Mouse (Mus musculus) adrenal gland, postnatal 10 days (tissue): Measurements from ENCODE around the gene Mex3b. TPM values are rescaled to one million over a fixed set of nuclear protein-coding genes. Genes with fewer than 3 reads are reported as not detected.

Experiments
- total RNA-seq, 2 experiments: library from RNA; stranded (reverse); gene quantifications; 2 replicates each; pipeline ENCODE4 v1.2.3; 2021

The Mex3b gene
- total RNA-seq, 2 experiments from 2014 or later: 4.6 to 7.7 TPM

Other genes starting within 250 kb of the Mex3b start
- 1 to 10 TPM; 2.5 to 2.7 TPM for gene Saxo2, start 218.8 kb upstream of the Mex3b start, total RNA-seq
- 10 to 100 TPM; 18.7 to 19.7 TPM for gene Efl1, start 218.7 kb upstream of the Mex3b start, total RNA-seq